Mouse (Mus musculus) gonadal fat pad, adult 2 months (tissue): ENCODE results near the gene Lbhd1. TPM values are rescaled to one million over a fixed set of nuclear protein-coding genes. Genes with fewer than 3 reads are reported as not detected.
A peak's percentile ranks its signal among the peaks of the same experiment; 100 is the strongest.
"Not testable (repeated sequence)": the region's sequence is repeated elsewhere in the genome, so short reads cannot be mapped to it uniquely, and the experiment has no call there.

Source experiments
- DNase-seq: peaks from one replicate; pipeline ENCODE4 v3.0.0-alpha.2; 2012; ENCODE audit warnings: low read depth
- polyA plus RNA-seq: library from polyadenylated mRNA; depleted of rRNA; stranded (reverse); fragments of >200 nt; gene quantifications from 2 replicates; pipeline ENCODE4 v1.2.3, GENCODE M21; 2012

Lbhd1 gene
- polyA plus RNA-seq, 1 experiment = 3.0 TPM

- DNase-seq = peak; percentile 93
These were observed 12.0 kb upstream of the Lbhd1 start, which contains the start of gene Ubxn1 for GRCm38 (mm10) chr19:8871267-8872186. Gene Ubxn1 (plus strand): TSS chr19:8871496.

GRCm38 (mm10) chr19:8872266-8872840 is 11.2 kb upstream of the Lbhd1 start:
- no peak for DNase-seq

GRCm38 (mm10) chr19:8875031-8875430 is 8.5 kb upstream of the Lbhd1 start:
- no peak for DNase-seq

- no peak for DNase-seq
These were observed 3.1 kb upstream of the Lbhd1 start, which contains the start of gene Uqcc3 for GRCm38 (mm10) chr19:8880311-8881033. Gene Uqcc3 (minus strand): TSS chr19:8880923.

GRCm38 (mm10) chr19:8881034-8881392 is 2.5 kb upstream of the Lbhd1 start:
- DNase-seq = no peak

GRCm38 (mm10) chr19:8886916-8887584 is 3.5 kb downstream of the Lbhd1 start:
- no peak for DNase-seq

- no peak for DNase-seq
These were observed 4.3 kb downstream of the Lbhd1 start for GRCm38 (mm10) chr19:8887585-8888463.

GRCm38 (mm10) chr19:8888511-8889385 is 5.2 kb downstream of the Lbhd1 start, which contains the start of the genes 1810009A15Rik and Gm49416:
Gene 1810009A15Rik (plus strand): TSS chr19:8888853.
Gene Gm49416 (plus strand): TSS chr19:8888926.
- no peak for DNase-seq

- DNase-seq = no peak
These were observed 9.6 kb downstream of the Lbhd1 start, which contains the start of gene Ints5 for GRCm38 (mm10) chr19:8892829-8893766. Gene Ints5 (plus strand): TSS chr19:8893005.

GRCm38 (mm10) chr19:8895397-8895960 is 11.9 kb downstream of the Lbhd1 start:
- no peak for DNase-seq

- DNase-seq = not testable (repeated sequence)
These were observed 12.7 kb downstream of the Lbhd1 start for GRCm38 (mm10) chr19:8896231-8896630.

- not testable (repeated sequence) for DNase-seq
These were observed 13.8 kb downstream of the Lbhd1 start for GRCm38 (mm10) chr19:8897211-8897864.

- no peak for DNase-seq
These were observed 14.4 kb downstream of the Lbhd1 start, which contains the start of gene Ganab for GRCm38 (mm10) chr19:8897865-8898495. Gene Ganab (plus strand): TSS chr19:8898071.

GRCm38 (mm10) chr19:8898576-8898975 is 15.0 kb downstream of the Lbhd1 start:
- no peak for DNase-seq

GRCm38 (mm10) chr19:8899079-8899478 is 15.5 kb downstream of the Lbhd1 start:
- DNase-seq = no peak

- no peak for DNase-seq
These were observed 19.9 kb downstream of the Lbhd1 start for GRCm38 (mm10) chr19:8903412-8903811.

- DNase-seq = no peak
These were observed 25.0 kb downstream of the Lbhd1 start for GRCm38 (mm10) chr19:8908531-8908930.
